Mouse (Mus musculus) erythroblast, embryonic 14.5 days (primary cell): ENCODE results near the gene Olfr1124. TPM values are rescaled to one million over a fixed set of nuclear protein-coding genes. Genes with fewer than 3 reads are reported as not detected.
"Not testable (repeated sequence)": the region's sequence is repeated elsewhere in the genome, so short reads cannot be mapped to it uniquely, and the experiment has no call there.

Experiments used
- H3K27me3 ChIP-seq: 2 replicates; pipeline ENCODE4 v1.6.1; 2012; ENCODE audit warnings: inconsistent platforms; ENCODE audit not compliant: control insufficient read depth
- H3K36me3 ChIP-seq: 2 replicates; pipeline ENCODE4 v1.6.1; 2012; ENCODE audit warnings: mild to moderate bottlenecking, inconsistent platforms; ENCODE audit not compliant: control insufficient read depth
- H3K4me1 ChIP-seq: 2 replicates; pipeline ENCODE4 v1.6.1; 2012; ENCODE audit warnings: inconsistent platforms; ENCODE audit not compliant: control insufficient read depth
- H3K4me3 ChIP-seq: replicated peaks from 2 replicates; pipeline ENCODE3; 2012; ENCODE audit warnings: moderate library complexity, mild to moderate bottlenecking, inconsistent platforms
- H3K9me3 ChIP-seq: 2 replicates; pipeline ENCODE4 v1.6.1; 2012; ENCODE audit warnings: low read length, inconsistent platforms, mixed read lengths; ENCODE audit not compliant: control insufficient read depth
- GATA1 ChIP-seq: IDR thresholded peaks from 2 replicates; pipeline ENCODE4 v1.6.1; 2012; ENCODE audit warnings: low read length, inconsistent platforms, mixed read lengths
- TAL1 ChIP-seq: IDR thresholded peaks from 3 replicates; pipeline ENCODE4 v1.6.1; 2012; ENCODE audit warnings: low read length, inconsistent platforms, mixed read lengths
- polyA plus RNA-seq: library from polyadenylated mRNA; stranded (reverse); fragments of >175 nt; gene quantifications from 2 replicates; pipeline ENCODE4 v1.2.3, GENCODE M21; 2012

Olfr1124 gene
- not detected in 2 replicates for polyA plus RNA-seq

DNA sequence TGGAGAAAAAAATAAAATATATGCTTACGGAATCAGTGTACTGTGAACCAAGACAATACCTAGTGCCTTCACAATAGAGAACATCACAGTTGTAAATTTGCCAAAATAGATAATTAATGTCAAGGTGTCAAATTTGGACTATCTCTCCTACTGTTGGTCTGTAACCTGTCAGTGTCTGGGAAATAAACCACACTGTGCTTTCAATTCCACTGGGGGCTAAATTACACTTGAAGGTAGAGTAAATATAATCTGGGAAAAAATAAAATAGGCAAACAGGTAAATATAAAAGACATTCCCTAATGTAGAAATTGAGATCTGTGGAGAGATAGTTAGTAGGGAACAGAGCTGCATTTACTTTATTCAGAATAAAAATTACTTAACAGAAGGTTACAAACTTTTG is at the start of gene Olfr1124:
TSS of gene Olfr1124 (plus strand) at position 301 of the 400 bp plus-strand sequence.
- no peak within 1 kb of the TSS for H3K4me3 ChIP-seq
- no peaks in the 10 kb centered on the region for H3K27me3 ChIP-seq
- TF ChIP-seq GATA1: no peak
- no peak for TF ChIP-seq TAL1
- no peaks in the 10 kb centered on the region for H3K4me1 ChIP-seq
- H3K36me3 ChIP-seq: no peaks in the 10 kb centered on the region
- H3K9me3 ChIP-seq: no peaks in the 10 kb centered on the region

DNA sequence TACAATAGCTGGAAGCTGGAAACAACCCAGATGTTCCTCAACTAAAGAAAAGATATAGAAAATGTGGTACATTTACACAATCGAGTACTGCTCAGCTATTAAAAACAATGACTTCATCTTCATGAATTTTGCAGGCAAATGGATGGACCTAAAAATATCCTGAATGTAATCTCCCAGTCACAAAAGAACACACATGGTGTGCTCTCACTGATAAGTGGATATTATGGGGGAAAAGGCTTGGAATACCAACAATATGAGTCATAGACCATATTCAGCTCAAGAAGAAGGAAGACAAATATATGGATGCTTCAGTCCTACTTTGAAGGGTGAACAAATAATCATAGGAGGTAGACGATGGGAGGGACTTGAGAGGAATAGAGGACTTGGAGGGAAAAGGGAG is 46.1 kb upstream of the Olfr1124 start:
- Histone ChIP-seq H3K36me3 (no peaks in the 10 kb centered on the region), H3K27me3 (no peaks in the 10 kb centered on the region), H3K9me3 (peaks cover 2% of the 10 kb centered on the region; the same call in 1 of the 2 replicates), H3K4me3 (no peak overlapping the region), H3K4me1 (no peaks in the 10 kb centered on the region)
- TF ChIP-seq TAL1 (no peak), GATA1 (no peak)

DNA sequence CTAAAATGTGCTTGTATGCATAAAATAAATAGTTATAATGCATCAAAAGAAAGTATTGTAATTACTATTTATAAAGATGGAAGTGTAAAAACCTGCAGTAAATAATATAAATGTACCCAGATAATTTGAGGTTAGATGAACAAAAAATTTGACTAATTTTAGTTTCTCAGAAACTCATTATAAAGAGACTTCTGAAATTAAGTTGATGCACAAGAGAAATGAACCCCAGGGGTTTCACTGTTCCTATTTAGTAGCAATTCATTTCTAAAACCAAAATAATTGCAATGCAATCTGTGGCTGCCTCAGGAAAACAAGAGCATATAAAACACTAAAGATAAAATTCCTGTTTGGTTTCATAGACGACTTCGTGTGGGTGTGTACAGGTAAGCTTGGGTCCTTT is 44.5 kb upstream of the Olfr1124 start, which contains the start of gene Olfr1122:
TSS of gene Olfr1122 (plus strand) at position 301 of the 400 bp plus-strand sequence.
- Histone ChIP-seq H3K4me3 (no peak within 1 kb of the TSS), H3K4me1 (no peaks in the 10 kb centered on the region), H3K9me3 (peaks cover 2% of the 10 kb centered on the region; the same call in 1 of the 2 replicates), H3K36me3 (no peaks in the 10 kb centered on the region), H3K27me3 (no peaks in the 10 kb centered on the region)
- TF ChIP-seq TAL1 (no peak), GATA1 (no peak)

DNA sequence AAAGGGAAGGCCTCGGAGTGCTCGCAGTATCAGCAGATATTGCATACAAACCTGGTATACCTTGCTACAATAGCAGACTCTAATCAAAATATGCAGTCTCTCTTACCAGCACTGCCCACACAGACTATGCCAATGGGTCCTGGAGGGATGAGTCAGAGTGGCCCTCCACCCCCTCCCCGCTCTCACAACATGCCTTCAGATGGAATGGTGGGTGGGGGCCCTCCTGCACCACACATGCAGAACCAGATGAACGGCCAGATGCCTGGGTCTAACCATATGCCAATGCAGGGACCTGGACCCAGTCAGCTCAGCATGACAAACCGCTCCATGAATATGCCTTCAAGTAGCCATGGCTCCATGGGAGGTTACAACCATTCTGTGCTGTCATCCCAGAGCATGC is 36.5 kb upstream of the Olfr1124 start:
- H3K9me3 ChIP-seq: not testable (repeated sequence)

DNA sequence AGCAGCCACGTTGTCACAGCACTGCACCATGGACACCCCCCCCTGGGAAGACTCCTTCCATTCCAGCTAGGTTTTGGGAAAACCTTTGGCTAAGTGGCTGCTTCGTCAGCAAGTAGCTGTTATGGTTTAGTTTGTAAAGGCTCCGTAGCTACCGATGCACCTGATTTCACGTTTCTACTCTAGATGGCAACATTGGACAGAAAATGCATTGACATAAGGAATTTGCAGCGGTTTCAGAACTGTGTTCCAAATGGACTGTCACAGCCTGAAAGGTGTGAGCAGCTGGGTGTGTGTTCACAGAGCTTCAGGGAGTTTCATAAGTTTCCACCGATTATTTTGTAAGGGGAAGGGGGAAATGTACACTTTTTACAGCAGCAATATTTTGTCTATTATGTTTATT is 35.4 kb upstream of the Olfr1124 start:
- not testable (repeated sequence) for H3K4me1 ChIP-seq, H3K27me3 ChIP-seq, H3K36me3 ChIP-seq, H3K4me3 ChIP-seq, H3K9me3 ChIP-seq

More for the DNA sequence above, 36.5 kb upstream of the Olfr1124 start:
- not testable (repeated sequence) for H3K4me3 ChIP-seq, H3K4me1 ChIP-seq, H3K27me3 ChIP-seq, H3K36me3 ChIP-seq

DNA sequence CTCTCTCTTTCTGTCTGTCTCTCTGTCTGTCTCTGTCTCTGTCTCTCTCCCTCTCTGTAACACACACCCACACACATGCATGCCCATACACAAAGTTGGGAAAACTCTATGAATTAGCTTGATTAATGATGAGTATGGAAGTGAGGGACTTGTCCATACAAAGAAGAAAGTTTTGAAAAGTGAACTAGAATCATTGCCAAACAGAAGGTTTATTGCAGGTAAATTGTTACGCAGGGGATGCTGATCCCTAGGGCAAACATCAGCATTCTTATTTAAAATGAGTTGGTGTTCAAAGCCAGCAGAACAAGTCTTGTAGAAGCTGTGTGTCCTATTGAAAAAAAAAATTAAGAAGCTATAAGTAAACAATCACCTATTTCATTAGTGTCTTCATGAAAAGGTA is 13.7 kb upstream of the Olfr1124 start, which contains the start of gene Olfr1123:
TSS of gene Olfr1123 (plus strand) at position 301 of the 400 bp plus-strand sequence.
- Histone ChIP-seq H3K9me3 (no peaks in the 10 kb centered on the region), H3K27me3 (no peaks in the 10 kb centered on the region), H3K4me3 (no peak within 1 kb of the TSS), H3K4me1 (no peaks in the 10 kb centered on the region), H3K36me3 (no peaks in the 10 kb centered on the region)
- TF ChIP-seq GATA1 (no peak), TAL1 (no peak)

DNA sequence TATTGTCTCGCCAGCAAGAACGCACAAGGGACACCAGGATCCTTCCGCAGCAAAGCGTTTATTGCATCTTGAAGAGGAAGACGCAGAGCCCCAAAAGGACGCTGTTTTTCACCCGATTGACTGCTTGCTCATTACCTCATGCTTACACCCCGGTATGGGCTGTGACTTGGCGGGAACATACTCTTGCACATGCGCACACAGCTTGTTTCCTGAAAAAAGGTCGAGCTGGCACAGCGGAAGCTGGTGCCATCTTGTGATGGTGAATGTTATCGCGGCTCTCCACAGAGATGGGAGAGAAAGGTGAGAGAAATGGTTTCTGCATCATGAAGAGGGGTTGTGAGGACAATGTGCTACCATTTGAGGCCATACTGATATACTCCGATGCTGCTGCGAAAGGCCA is 7.7 kb downstream of the Olfr1124 start:
- TF ChIP-seq TAL1: no peak
- TF ChIP-seq GATA1: no peak
- no peaks in the 10 kb centered on the region for H3K27me3 ChIP-seq
- no peaks in the 10 kb centered on the region for H3K4me1 ChIP-seq
- H3K4me3 ChIP-seq: no peak overlapping the region
- H3K9me3 ChIP-seq: peaks cover 7% of the 10 kb centered on the region
- H3K36me3 ChIP-seq: no peaks in the 10 kb centered on the region

DNA sequence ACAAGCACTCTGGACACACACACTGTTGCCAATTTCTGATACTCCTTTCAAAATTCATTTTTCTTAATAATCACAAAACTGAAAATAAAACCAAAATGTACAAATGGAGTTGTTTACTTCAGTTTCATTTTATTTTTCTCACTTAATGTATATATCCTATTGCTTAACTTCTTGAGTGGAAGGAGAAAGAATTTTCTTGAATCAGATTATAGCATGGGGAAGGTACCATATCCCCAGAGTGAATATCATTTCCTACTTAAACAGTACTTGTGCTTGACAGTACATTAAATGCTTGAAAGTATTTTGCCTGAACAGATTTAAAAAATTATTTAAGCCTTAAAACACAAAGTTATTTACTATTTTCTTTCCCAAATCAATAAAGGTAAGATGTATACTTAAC is 23.6 kb downstream of the Olfr1124 start, which contains the start of gene Olfr1126:
TSS of gene Olfr1126 (plus strand) at position 301 of the 400 bp plus-strand sequence.
- TF ChIP-seq GATA1 (no peak), TAL1 (no peak)

DNA sequence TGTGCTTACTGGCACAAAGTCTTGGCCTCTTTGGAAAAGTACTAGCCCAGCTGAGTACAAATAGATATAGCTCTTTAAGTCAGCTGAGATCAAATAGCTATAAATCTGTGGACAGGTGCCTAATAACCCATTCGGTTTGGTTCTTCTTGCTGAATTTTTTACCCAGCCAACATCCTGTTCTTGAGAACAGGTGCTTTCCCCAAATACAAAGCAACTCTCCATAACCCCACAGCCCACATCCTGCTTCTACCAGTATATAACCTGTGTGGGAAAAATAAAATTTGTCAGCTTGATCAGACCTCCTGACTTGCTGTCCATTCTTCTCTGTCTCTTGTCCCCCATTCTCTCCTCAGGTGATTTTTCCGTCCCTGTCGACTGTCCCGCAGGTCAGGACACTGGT is 31.7 kb downstream of the Olfr1124 start:
- no peaks in the 10 kb centered on the region for H3K36me3 ChIP-seq
- H3K9me3 ChIP-seq: no peaks in the 10 kb centered on the region; the same call in 1 of the 2 replicates
- H3K4me3 ChIP-seq: no peak overlapping the region
- TF ChIP-seq GATA1: no peak
- no peak for TF ChIP-seq TAL1
- no peaks in the 10 kb centered on the region for H3K27me3 ChIP-seq
- no peaks in the 10 kb centered on the region for H3K4me1 ChIP-seq

More for the DNA sequence above, 23.6 kb downstream of the Olfr1124 start, which contains the start of gene Olfr1126:
- Histone ChIP-seq H3K36me3 (no peaks in the 10 kb centered on the region), H3K4me3 (no peak within 1 kb of the TSS), H3K27me3 (no peaks in the 10 kb centered on the region), H3K4me1 (no peaks in the 10 kb centered on the region), H3K9me3 (no peaks in the 10 kb centered on the region)

DNA sequence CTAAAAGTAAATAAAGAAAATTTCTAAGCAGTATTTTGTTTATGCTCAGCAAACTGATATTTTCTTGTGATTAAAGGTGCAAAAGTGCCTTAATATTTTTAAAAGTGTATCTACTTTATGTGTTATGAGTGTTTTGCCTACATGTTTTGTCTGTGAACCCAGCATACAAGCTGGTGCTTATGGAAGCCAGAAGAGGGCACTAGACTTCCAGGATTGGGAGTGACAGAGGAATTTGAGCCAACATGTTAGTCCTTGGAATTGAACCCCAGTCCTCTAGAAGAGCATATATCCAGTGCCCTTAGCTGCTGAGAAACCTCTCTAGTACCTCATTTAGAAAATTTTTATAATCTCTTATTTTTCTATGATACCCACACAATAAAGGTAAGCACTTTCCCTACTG is 50.1 kb downstream of the Olfr1124 start:
- H3K27me3 ChIP-seq: no peaks in the 10 kb centered on the region
- TF ChIP-seq GATA1 (no peak), TAL1 (no peak)
- peaks cover 9% of the 10 kb centered on the region for H3K9me3 ChIP-seq
- no peaks in the 10 kb centered on the region for H3K36me3 ChIP-seq
- no peak overlapping the region for H3K4me3 ChIP-seq
- H3K4me1 ChIP-seq: no peaks in the 10 kb centered on the region
